Mouse (Mus musculus) left cerebral cortex, adult 2 months (tissue): Measurements from ENCODE around the gene Bmf. TPM values are rescaled to one million over a fixed set of nuclear protein-coding genes. Genes with fewer than 3 reads are reported as not detected.

Experiments used
- DNase-seq, 2 experiments: peaks; one replicate each; pipeline ENCODE4 v3.0.0; 2021 to 2022; ENCODE audit warnings: low spot score in 2 of 2, mixed read lengths in 1 of 2; ENCODE audit errors: extremely low spot score in 1 of 2
- H3K27ac ChIP-seq: fragments of 200-600 bp; 2 replicates; pipeline ENCODE4 v1.8.1; 2022
- H3K4me3 ChIP-seq: fragments of 200-600 bp; 2 replicates; pipeline ENCODE4 v1.8.1; 2022
- CTCF ChIP-seq: fragments of 200-600 bp; IDR thresholded peaks from 2 replicates; pipeline ENCODE4 v1.8.1; 2022; ENCODE audit warnings: antibody characterized with exemption, mild to moderate bottlenecking, moderate library complexity
- intact Hi-C: fragments of 180-260 bp; cut with DNase I; formaldehyde crosslinking; loops from one replicate; pipeline ENCODE4 v1.15.1; 2025
- total RNA-seq, 2 experiments: library from RNA; stranded (reverse); gene quantifications; 2 replicates each; pipeline ENCODE4 v1.2.3; 2021

Bmf gene
- total RNA-seq, 2 experiments from 2014 or later: 3.2 to 4.0 TPM

DNA sequence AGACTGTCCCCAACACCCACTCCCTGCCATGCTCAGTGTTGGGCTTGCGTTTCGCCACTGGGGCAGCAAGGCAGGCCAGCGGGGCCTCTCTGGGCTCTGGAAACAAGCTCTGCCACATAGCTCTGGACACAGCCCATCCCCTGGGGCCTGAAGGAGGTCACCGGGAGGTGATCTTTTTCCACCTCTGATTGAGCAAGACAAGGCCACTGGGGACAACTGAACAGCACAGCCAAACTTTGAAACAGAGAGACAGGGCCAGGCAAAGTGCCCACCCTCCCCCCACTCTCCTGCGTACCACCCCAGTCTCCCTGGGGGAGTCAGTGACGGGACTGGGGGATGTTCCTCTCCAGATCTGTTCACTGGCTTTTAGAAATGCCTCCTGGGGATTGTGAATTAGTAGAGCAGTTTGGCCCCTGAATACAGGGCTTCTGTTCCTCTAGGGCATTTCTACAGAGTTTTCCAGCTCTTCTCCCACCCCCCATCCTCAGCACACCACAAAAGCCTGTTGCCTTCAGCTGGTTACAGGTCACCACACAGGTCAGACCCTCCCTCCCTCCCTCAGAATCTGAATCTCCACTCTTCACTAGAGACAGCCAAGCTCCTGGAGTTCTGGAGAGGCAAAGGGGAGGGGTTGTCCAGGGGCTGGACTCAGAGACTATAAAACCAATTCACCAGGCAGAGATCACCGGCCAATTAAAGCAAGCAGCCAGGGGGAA is 19.9 kb downstream of the Bmf start:
- intact Hi-C loops: no loop called here
- DNase-seq: no peak
- TF ChIP-seq CTCF: no peak
- Histone ChIP-seq H3K27ac (no peak overlapping the region), H3K4me3 (no peak overlapping the region)

DNA sequence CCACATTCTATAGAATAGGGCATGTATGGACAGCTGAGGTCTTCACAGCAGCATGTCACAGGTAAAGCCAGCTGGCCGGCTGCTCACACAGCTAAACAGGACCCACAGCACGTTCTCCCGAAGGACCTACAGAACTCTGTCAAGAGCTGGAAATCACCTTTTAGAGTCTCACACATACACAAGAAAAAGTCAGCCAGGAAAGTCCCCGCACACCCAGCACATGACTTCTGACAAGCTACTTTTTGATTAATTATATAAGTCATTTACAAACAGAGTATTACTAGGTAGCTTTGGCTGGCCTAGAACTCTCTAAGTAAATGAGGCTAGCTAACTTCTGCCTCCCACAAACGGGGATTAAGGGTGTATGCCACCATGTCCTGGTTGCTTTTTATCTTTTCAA is 22.9 kb downstream of the Bmf start:
- intact Hi-C loops: no loop called here
- TF ChIP-seq CTCF: no peak
- Histone ChIP-seq H3K4me3 (no peak overlapping the region), H3K27ac (no peak overlapping the region)
- no peak for DNase-seq

DNA sequence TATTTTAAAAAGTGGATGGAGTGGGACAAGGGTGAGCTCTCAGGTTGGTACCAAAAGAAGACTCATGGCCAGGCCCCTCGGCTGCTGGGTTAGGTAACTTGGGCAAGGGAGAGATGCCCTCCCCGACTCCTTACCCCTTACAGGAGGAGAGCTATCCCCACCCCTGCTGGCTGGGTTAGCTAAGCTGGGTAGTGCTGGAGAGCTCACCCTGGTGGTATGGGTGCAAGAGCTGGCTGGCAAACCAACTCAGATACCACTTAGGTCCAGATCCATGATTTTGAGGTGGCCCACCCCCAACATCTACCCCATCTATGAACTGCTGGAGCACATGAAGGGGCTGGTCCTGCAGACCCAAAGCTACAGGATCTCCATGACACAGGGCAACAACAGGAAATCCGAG is 24.7 kb downstream of the Bmf start:
- intact Hi-C loops: no loop called here
- Histone ChIP-seq H3K27ac (no peak overlapping the region), H3K4me3 (no peak overlapping the region)
- no peak for DNase-seq
- no peak for TF ChIP-seq CTCF

DNA sequence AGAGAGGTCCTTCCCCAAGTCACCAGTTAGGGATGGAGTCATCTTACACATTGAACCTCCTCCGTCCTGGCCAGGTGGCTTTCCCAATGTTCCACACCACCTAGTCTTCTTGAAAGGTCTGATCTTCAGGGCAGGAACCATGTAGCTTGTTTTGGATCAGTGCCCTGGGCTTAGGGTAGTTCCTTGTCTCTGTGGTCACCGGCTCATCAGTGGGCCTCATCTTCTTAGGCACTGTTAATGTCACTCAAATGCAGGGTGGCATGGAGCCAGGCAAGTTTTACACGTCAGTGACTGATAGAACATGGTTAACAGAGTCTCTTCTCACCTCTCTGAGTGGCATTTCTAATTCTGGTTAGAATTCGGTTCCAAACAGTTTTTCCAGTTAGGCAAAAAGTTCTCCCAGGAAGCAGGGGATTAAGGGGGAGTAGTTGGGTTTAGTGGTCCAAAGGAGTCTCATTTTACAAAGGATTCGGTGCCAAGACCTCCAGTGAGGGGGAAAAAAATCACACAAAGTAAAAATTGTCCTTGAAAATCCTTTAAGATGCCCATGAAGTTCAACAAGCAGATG is 26.2 kb downstream of the Bmf start:
- H3K27ac ChIP-seq: no peak overlapping the region
- DNase-seq: no peak
- no peak for TF ChIP-seq CTCF
- intact Hi-C loops: no loop called here
- H3K4me3 ChIP-seq: no peak overlapping the region

DNA sequence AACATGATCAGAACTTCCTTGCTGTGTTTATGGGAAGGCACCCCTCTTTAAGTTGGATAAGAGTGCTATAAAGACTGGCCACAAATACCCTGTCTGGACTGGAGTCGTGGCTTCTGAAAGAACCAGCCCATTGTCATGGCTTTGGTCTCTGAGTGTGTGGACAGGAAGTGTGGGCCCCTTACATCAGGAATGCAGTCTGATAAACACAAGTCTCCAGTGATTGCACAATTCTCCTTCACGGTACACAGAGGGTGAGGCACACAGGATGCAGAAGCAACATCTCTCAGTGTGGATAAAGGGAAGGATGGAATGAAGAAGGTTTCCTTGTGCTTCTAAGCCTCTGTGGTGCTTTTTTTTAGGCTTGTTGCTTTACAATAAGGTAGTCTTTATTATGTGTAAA is 27.2 kb downstream of the Bmf start:
- TF ChIP-seq CTCF: no peak
- H3K4me3 ChIP-seq: no peak overlapping the region
- no peak overlapping the region for H3K27ac ChIP-seq
- DNase-seq: no peak
- intact Hi-C loops: no loop called here

DNA sequence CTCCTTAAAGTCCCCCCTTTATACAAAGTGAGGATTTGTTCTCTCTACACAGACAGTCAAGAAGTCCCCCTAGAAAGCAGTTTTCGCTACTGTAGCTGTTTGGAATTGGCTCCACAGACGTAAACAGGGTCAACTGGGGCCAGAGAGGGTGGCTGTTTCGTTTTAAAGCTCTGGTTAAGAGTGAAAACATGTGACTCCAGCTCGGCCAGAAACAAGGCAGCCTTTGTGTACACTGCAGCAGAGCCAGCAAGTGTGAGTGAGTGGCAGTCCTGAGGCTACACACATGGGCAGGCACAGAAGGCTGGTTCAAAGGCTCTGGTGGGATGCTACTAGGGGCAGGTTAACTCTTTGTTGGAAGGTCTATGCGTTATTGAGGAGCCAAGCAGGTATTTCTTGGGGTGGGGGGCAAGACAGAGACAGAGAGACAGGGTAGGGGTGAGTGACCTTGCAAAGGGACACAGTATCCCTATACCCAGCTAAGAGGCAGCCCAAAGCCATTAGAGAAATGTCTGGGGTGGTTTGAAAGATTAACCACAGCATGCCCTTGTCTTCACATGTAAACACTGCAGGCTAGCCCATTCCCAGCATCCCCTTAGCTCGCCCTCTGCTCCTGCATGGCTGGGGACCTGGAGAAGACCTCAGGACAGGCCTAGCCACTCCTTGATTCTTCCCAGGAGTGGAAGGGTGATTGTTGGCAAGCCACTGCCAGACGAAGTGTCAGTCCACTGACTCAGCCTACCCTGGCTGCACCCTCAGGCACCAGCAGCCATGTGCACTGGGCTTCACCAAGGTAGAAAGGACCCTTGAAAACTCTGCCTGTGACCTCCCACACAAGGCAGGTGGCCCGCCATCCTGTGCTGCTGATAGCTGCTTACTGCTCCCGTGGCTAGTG is 29.2 kb downstream of the Bmf start:
- DNase-seq: no peak
- no peak for TF ChIP-seq CTCF
- H3K27ac ChIP-seq: peak overlapping the region; percentile 18
- H3K4me3 ChIP-seq: no peak overlapping the region
- intact Hi-C loops: loop anchor here (2.0 kb wide), 1 partner anchor 27 kb away; no protein-coding TSS in a partner anchor

DNA sequence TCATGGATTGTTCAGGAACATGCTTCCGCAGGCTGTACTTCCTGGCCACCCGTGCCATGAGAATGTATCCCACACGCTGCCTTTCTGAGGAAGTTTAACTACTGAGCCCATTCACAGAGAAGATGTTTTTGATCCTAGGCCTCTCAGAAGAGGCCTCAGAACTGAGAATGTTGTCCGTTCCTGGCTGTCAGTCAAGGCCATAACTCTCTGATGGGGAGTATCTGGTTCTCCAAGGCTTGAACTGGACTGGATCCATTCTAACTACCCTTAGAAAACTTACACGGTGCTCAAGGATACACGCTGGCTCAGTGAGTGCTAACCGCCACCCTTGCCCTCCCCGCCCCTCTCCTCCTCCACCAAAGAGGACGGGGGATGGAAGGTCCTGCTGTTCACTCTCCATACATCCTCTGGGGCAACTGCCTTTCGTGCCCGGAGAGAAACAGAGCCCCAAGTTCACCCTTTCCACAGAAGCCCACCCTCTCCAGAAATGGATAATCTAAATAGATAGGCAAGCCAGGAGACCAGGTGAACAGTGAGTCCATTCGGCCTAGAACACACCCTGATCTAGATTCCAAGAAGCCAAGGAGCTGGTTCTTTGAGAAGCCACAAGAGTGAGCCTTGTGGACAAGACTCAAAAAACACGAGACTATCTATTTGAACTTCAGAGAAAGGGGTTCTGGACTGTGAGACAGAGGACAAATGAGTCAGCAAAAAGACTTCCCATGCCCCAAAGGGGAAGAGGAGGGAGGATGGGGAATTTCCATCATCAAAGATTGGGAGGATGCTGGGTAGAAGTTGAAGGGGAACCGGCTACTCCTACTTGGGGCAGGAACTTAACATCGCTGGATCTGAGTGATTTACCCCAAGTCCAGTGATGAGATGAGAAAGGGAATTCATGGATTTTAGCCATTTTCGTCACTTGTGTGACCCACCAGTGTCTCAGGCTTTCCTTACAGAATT is 36.8 kb downstream of the Bmf start:
- DNase-seq: no peak
- H3K27ac ChIP-seq: no peak overlapping the region
- no peak for TF ChIP-seq CTCF
- intact Hi-C loops: no loop called here
- H3K4me3 ChIP-seq: no peak overlapping the region

DNA sequence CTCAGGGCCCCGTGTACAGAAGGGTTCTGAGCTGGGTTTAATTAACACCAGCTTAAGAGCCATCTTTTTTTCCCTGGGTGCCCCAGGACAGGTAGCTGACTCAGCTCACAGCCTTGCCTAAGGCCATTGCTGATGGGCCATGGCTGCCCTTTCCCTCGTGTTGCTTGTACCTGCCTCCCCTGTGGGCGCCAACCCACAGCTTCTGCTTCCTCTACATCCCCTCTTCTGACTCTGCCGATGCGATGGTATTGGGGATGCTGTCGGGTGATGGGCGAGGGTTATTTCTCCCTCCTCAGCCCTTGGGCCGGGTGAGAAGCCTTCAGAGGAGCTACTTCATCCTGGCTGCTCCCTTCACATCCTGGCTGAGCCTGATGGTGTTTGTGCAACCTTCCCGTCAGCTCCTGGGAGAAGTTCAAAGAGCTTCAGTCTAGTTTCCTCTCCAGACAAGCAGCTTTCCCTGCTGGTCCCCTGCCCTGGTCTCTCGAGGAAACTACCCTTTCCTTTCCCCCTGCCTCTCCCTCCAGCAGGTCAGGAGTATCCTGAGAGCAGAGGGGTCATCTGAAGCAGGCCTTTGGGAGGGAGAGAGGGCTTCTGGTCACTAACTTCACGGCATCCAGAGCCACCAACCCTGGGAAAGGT is 37.6 kb downstream of the Bmf start:
- intact Hi-C loops: loop anchor here (2.0 kb wide), 1 partner anchor 37 kb away; the partner anchor contains the start of gene Bmf
- no peak overlapping the region for H3K27ac ChIP-seq

DNA sequence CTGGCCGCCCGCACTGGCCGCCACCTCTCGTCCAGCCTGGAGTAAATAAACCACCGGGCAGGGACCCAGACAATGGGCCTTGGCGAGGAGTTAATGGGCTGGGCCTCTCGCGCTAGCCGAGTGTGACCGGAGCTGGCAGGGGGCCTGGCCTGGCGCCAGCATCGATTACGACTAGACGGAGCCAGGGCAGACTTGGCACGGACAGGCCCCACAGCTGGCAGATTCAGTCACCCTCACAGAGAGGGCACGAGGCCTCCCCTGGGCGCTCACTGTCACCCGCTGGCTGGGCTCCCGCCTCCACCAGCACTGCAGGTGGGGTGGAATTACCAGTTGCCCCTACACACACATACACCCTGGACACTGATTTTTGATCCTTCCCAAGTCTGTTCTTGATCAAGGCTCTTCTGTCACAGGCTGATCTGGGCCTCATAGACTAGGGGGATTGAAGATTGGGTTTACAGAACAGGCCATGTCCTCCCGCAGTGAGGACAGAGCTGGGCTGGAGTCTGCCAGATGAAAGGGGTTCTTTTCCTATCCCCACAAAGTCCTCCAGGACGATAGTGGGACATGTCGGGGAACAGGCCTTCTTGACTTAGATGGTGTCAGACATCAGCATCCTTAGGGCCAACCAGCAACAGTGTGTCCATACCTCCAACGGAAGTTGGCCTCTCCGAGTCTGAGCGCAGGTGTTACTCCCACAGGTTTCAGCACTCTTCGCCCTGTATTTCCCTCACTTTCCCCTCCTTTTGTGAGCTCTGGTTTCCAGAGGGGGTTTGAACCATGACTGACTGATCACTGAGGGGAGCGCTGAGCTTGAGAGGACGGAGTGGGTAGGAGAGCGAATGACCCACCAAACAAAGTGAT is 38.8 kb downstream of the Bmf start:
- intact Hi-C loops: loop anchor here (2.0 kb wide), 1 partner anchor 38 kb away; the partner anchor contains the start of gene Bmf
- TF ChIP-seq CTCF: no peak
- no peak overlapping the region for H3K4me3 ChIP-seq
- H3K27ac ChIP-seq: no peak overlapping the region
- peak; percentile 66 to 87 for DNase-seq

More for the DNA sequence above, 37.6 kb downstream of the Bmf start:
- TF ChIP-seq CTCF: no peak
- no peak overlapping the region for H3K4me3 ChIP-seq
- no peak for DNase-seq
